Mouse (Mus musculus) forebrain, embryonic 16.5 days (tissue): ENCODE measurements around the gene Ccdc125. TPM values are rescaled to one million over a fixed set of nuclear protein-coding genes. Genes with fewer than 3 reads are reported as not detected.
A peak's percentile ranks its signal among the peaks of the same experiment; 100 is the strongest.
"Not testable (repeated sequence)": the region's sequence is repeated elsewhere in the genome, so short reads cannot be mapped to it uniquely, and the experiment has no call there.

Experiments used
- ATAC-seq: fragments of 200-750 bp; cut with Nextera tagmentation; 2 replicates; pipeline ENCODE4 v1.8.0; 2017; ENCODE audit warnings: mild to moderate bottlenecking, moderate library complexity
- H3K27ac ChIP-seq: fragments of 300-500 bp; sonication (generic); 2 replicates; pipeline ENCODE4 v1.5.1; 2014; ENCODE audit warnings: low read length, control low read depth
- H3K27me3 ChIP-seq: fragments of 300-500 bp; sonication (generic); replicated peaks from 2 replicates; pipeline ENCODE4 v1.6.1; 2014; ENCODE audit warnings: low read length; ENCODE audit not compliant: control insufficient read depth, insufficient read depth
- H3K36me3 ChIP-seq: fragments of 300-500 bp; sonication (generic); 2 replicates; pipeline ENCODE4 v1.6.1; 2014; ENCODE audit not compliant: control insufficient read depth, insufficient read depth
- H3K4me1 ChIP-seq: fragments of 300-500 bp; sonication (generic); replicated peaks from 2 replicates; pipeline ENCODE4 v1.6.1; 2014; ENCODE audit warnings: low read length; ENCODE audit not compliant: control insufficient read depth, insufficient read depth
- H3K4me2 ChIP-seq: fragments of 300-500 bp; sonication (generic); 2 replicates; pipeline ENCODE4 v1.6.1; 2014; ENCODE audit warnings: mild to moderate bottlenecking, low read length, control low read depth
- H3K4me3 ChIP-seq: fragments of 300-500 bp; sonication (generic); replicated peaks from 2 replicates; pipeline ENCODE4 v1.5.1; 2014; ENCODE audit warnings: mild to moderate bottlenecking, low read length, control low read depth
- H3K9ac ChIP-seq: fragments of 300-500 bp; sonication (generic); replicated peaks from 2 replicates; pipeline ENCODE4 v1.6.1; 2014; ENCODE audit warnings: low read depth, low read length, control low read depth
- H3K9me3 ChIP-seq: fragments of 300-500 bp; sonication (generic); 2 replicates; pipeline ENCODE4 v1.6.1; 2016; ENCODE audit warnings: low read length; ENCODE audit not compliant: control insufficient read depth
- WGBS: fragments of 180-500 bp; shearing (Covaris S2); extraction: QIAGEN DNeasy Blood & Tissue Kit; methylation state at CpG from one replicate; pipeline ENCODE4 v1.1.7; 2014; 5-methylcytosine and 5-hydroxymethylcytosine counted together
- polyA plus RNA-seq: library from polyadenylated mRNA; unstranded; fragments of >200 nt; fragmentation: Nextera tagmentation; extraction: Ambion mirVana; gene quantifications from 2 replicates; pipeline ENCODE4 v1.2.1, GENCODE M21; 2015

The Ccdc125 gene
- polyA plus RNA-seq, 1 experiment from 2014 or later = 1.2 TPM

GRCm38 (mm10) chr13:100730861-100731176 is 61.3 kb downstream of the Ccdc125 start, which contains the start of gene Cdk7:
TSS of gene Cdk7 (minus strand) at chr13:100730939.
- H3K4me3 ChIP-seq = peak within 1 kb of the TSS; percentile 86
- peaks cover 4% of the 10 kb centered on the region for H3K36me3 ChIP-seq
- H3K4me1 ChIP-seq = peaks cover 14% of the 10 kb centered on the region
- ATAC-seq = peak; percentile 99
- WGBS = under 1% methylated on average over 19 of the region's 19 CpGs
- peak within 1 kb of the TSS; percentile 88 for H3K27ac ChIP-seq
- no peaks in the 10 kb centered on the region for H3K9me3 ChIP-seq
- H3K27me3 ChIP-seq = no peaks in the 10 kb centered on the region
- peak within 1 kb of the TSS; percentile 89 for H3K9ac ChIP-seq
- H3K4me2 ChIP-seq = peak within 1 kb of the TSS; percentile 76

GRCm38 (mm10) chr13:100731462-100732046 is 62.0 kb downstream of the Ccdc125 start:
- H3K9me3 ChIP-seq, H3K27ac ChIP-seq, H3K4me3 ChIP-seq, H3K36me3 ChIP-seq, H3K9ac ChIP-seq, ATAC-seq, H3K27me3 ChIP-seq: not testable (repeated sequence)
- Histone ChIP-seq H3K4me1 (peaks cover 14% of the 10 kb centered on the region), H3K4me2 (peak overlapping the region; percentile 72; the same call in 1 of the 2 replicates)
- 91% methylated on average over 5 of the region's 6 CpGs for WGBS

DNA sequence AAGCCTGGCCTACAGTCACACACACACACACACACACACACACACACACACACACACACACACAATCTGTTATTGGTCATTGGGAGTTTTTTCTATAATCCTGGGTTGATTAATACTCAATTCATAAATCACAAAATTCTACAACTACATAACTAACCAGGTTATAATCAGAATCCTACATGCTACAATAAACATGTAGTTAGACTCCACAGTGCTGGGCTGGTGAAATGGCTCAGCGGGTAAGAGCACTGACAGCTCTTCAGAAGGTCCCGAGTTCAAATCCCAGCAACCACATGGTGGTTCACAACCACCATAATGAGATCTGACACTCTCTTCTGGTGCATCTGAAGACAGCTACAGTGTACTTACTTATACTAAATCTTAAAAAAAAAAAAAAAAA is 63.2 kb downstream of the Ccdc125 start:
- Histone ChIP-seq H3K27ac (no peak overlapping the region), H3K9ac (no peak overlapping the region), H3K4me3 (no peak overlapping the region), H3K4me2 (no peak overlapping the region), H3K27me3 (no peaks in the 10 kb centered on the region), H3K36me3 (peaks cover 6% of the 10 kb centered on the region), H3K9me3 (no peaks in the 10 kb centered on the region), H3K4me1 (peaks cover 11% of the 10 kb centered on the region)
- WGBS = 92% methylated on average over 2 of the region's 2 CpGs
- no peak for ATAC-seq

DNA sequence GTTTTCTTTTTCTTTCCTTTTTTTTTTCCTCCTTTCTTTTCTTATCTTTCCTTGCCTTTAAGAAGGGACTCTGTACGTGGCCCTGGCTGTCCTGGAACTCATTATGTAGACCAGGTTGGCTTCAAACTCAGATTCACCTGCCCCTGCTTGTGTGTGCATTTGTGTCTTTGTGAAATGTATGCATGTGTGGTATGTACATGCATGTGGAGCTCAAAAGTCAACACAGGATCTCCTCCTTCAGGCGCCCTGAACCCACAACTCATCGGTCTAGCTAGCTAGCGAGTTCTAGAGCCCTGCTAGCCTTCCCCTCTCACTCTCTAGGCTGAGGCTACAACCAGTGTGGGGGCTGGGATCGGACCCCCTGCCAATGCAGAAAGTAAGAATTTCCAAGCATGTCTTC is 73.3 kb downstream of the Ccdc125 start:
- H3K36me3 ChIP-seq = no peaks in the 10 kb centered on the region
- no peak for ATAC-seq
- no peak overlapping the region for H3K4me3 ChIP-seq
- no peaks in the 10 kb centered on the region for H3K27me3 ChIP-seq
- H3K9me3 ChIP-seq = no peaks in the 10 kb centered on the region
- no peak overlapping the region for H3K27ac ChIP-seq
- H3K4me2 ChIP-seq = no peak overlapping the region
- 88% methylated on average over 5 of the region's 5 CpGs for WGBS
- peaks cover 7% of the 10 kb centered on the region for H3K4me1 ChIP-seq
- H3K9ac ChIP-seq = no peak overlapping the region

DNA sequence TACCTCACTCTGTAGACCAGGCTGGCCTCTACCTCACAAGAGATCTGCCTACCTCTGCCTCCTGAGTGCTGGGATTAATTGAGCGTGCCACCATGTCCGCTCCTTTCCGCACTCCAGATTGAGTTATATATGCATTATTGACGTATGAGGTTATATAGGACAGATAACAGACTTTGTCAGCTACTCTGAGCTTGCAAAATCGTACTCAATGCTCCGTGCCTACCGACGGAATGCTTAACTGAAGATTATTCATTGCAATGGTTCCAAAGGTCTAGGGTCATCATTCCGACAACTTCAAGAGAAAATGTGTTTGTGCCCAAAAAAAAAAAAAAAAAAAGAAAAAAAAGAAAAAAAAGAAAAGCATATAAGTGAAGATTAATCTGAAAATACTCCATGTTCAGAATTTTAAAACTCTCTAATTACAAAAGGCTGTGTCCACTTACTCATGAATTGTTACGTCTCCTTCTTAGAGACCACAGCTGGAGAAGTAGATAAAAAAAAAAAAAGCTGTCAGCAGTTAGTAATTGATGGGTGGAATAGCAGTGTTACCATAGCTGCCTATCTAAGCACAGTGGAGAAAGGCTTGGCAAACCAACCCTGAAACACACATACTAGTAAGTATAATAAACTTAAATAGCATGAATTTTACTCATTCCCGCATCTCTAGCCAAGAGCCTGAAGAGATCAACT is 74.0 kb downstream of the Ccdc125 start:
- Histone ChIP-seq H3K27me3 (no peaks in the 10 kb centered on the region), H3K9me3 (no peaks in the 10 kb centered on the region), H3K4me3 (peak overlapping the region; percentile 60), H3K9ac (peak overlapping the region; percentile 70), H3K4me1 (peaks cover 7% of the 10 kb centered on the region), H3K36me3 (no peaks in the 10 kb centered on the region), H3K27ac (peak overlapping the region; percentile 81), H3K4me2 (peak overlapping the region; percentile 69)
- ATAC-seq = peak; percentile 60
- WGBS = 68% methylated on average over 11 of the region's 11 CpGs

DNA sequence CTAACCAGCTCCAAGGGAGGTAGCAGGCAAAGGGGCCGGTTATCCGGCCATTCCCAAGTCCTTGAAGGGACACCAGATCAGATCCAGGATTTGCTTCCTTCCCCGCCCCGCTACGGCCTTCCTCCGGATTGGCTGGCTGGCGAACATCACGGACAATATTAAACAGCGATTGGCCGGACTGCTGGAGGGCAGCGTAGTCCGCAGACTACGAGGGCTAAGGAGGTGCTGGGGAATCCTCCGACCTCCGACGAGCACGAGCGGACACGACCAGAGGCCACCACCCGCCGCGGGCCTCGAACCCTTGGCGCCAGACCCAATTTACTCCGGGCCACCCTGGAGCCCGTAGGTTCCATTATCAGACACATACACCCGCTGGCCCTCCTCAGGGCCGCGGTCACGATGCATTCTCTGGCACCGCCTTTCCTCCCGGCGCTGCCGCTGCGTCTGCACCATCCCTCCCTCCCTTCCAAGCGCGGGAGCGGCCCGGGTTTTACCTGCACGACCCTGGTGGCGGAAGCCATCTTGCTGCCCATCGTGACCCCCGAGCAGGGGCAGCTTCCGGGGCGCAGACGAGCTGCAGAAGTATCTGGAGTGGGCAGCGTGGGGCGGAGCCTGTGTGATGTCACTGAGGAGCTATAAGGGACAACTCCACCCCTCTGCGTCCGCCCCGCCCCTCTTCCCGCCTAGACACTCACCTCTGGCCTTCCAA is 74.7 kb downstream of the Ccdc125 start, which contains the start of gene Mrps36:
Mrps36 (minus strand) TSS at position 624 of the 709 bp plus-strand sequence.
- Histone ChIP-seq H3K9me3 (no peaks in the 10 kb centered on the region), H3K9ac (peak within 1 kb of the TSS; percentile 70), H3K36me3 (no peaks in the 10 kb centered on the region), H3K4me2 (peak within 1 kb of the TSS; percentile 69), H3K27ac (peak within 1 kb of the TSS; percentile 81), H3K4me3 (peak within 1 kb of the TSS; percentile 60), H3K4me1 (peaks cover 7% of the 10 kb centered on the region), H3K27me3 (no peaks in the 10 kb centered on the region)
- peak; percentile 95 for ATAC-seq
- WGBS = under 1% methylated on average over 52 of the region's 52 CpGs

DNA sequence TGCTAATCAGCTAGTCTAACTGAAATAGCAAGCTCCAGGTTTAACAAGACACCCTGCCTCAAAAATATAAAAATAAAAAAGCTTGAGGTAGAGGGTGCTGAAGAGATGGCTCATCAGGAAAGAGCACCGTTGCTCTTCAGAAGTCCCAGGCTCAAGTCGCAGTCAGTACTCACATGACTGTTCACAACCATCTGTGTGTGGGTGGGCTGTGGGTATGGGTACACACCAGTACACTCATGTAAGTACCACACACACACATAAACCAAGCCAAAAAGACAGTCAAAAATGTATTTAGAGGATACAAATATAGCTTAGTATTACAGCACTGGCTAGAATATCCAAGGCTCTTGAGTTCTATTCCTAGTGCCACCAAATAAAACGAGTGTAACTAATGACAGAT is 76.6 kb downstream of the Ccdc125 start:
- H3K27me3 ChIP-seq = no peaks in the 10 kb centered on the region
- no peak overlapping the region for H3K9ac ChIP-seq
- H3K9me3 ChIP-seq = no peaks in the 10 kb centered on the region
- H3K36me3 ChIP-seq = no peaks in the 10 kb centered on the region
- H3K4me2 ChIP-seq = no peak overlapping the region
- no peak overlapping the region for H3K4me3 ChIP-seq
- 89% methylated on average over 3 of the region's 3 CpGs for WGBS
- ATAC-seq = no peak
- H3K4me1 ChIP-seq = peaks cover 7% of the 10 kb centered on the region
- H3K27ac ChIP-seq = no peak overlapping the region

Other genes with a start within 250 kb of the Ccdc125 start
- 0.05 TPM in 1 of 2 replicates, not detected in the other for gene Naip1, start 216.8 kb upstream of the Ccdc125 start, polyA plus RNA-seq
- gene Gtf2h2, start 177.1 kb upstream of the Ccdc125 start, polyA plus RNA-seq = 68.5 and 77.4 TPM in 2 replicates
- gene Ocln, start 117.0 kb upstream of the Ccdc125 start, polyA plus RNA-seq = 7.8 and 9.8 TPM in 2 replicates
- 1.2 and 1.5 TPM in 2 replicates for gene Marveld2, start 52.7 kb upstream of the Ccdc125 start, polyA plus RNA-seq
- 359 and 367 TPM in 2 replicates for gene Ak6, start 18.7 kb upstream of the Ccdc125 start, polyA plus RNA-seq
- gene Rad17, start 18.7 kb upstream of the Ccdc125 start, polyA plus RNA-seq = 21.1 and 23.4 TPM in 2 replicates
- 23.3 and 30.0 TPM in 2 replicates for gene Taf9, start 18.1 kb upstream of the Ccdc125 start, polyA plus RNA-seq
- 56.5 and 56.9 TPM in 2 replicates for gene Cdk7, start 61.2 kb downstream of the Ccdc125 start, polyA plus RNA-seq
- 112 and 119 TPM in 2 replicates for gene Mrps36, start 74.9 kb downstream of the Ccdc125 start, polyA plus RNA-seq
- 13.4 and 14.7 TPM in 2 replicates for gene Cenph, start 106.2 kb downstream of the Ccdc125 start, polyA plus RNA-seq
- gene Ccnb1, start 116.9 kb downstream of the Ccdc125 start, polyA plus RNA-seq = 102 and 131 TPM in 2 replicates
- 34.9 and 38.8 TPM in 2 replicates for gene Slc30a5, start 163.7 kb downstream of the Ccdc125 start, polyA plus RNA-seq